Mouse (Mus musculus): Measurements from ENCODE around the gene Vmn1r4.

Gene Vmn1r4

GRCm38 (mm10) chr6:56917578-56918368, 6.0 kb upstream of the Vmn1r4 start:
- peak; percentile 41 for DNase-seq

GRCm38 (mm10) chr6:56919330-56920044, 4.3 kb upstream of the Vmn1r4 start:
- DNase-seq: no peak

GRCm38 (mm10) chr6:56920222-56921092, 3.4 kb upstream of the Vmn1r4 start:
- no peak for DNase-seq

GRCm38 (mm10) chr6:56923331-56923725, 487 bp upstream of the Vmn1r4 start:
- DNase-seq: no peak

GRCm38 (mm10) chr6:56931648-56932415, 8.0 kb downstream of the Vmn1r4 start:
- DNase-seq: no peak

GRCm38 (mm10) chr6:56932464-56932863, 8.6 kb downstream of the Vmn1r4 start:
- no peak for DNase-seq

GRCm38 (mm10) chr6:56934366-56934765, 10.6 kb downstream of the Vmn1r4 start:
- DNase-seq: no peak

- no peak for DNase-seq
Measured at GRCm38 (mm10) chr6:56956436-56956835, 32.6 kb downstream of the Vmn1r4 start.

GRCm38 (mm10) chr6:56969973-56970372, 46.2 kb downstream of the Vmn1r4 start, which contains the start of gene Vmn1r5:
Vmn1r5 (plus strand) TSS chr6:56970273.
- DNase-seq: no peak

- no peak for DNase-seq
Measured at GRCm38 (mm10) chr6:56996943-56997342, 73.1 kb downstream of the Vmn1r4 start, which contains the start of gene Vmn1r6. Vmn1r6 (plus strand) TSS chr6:56997243.
